Mouse (Mus musculus) heart, postnatal 0 days (tissue): ENCODE measurements around the gene Wnt1.

Source experiments
- CTCF ChIP-seq: IDR thresholded peaks from 2 replicates; pipeline ENCODE4 v1.5.1; 2016; ENCODE audit warnings: antibody characterized with exemption, control low read depth, low read depth
- EP300 ChIP-seq: IDR thresholded peaks from 2 replicates; pipeline ENCODE4 v1.6.1; 2016; ENCODE audit warnings: antibody characterized with exemption, low read depth

DNA sequence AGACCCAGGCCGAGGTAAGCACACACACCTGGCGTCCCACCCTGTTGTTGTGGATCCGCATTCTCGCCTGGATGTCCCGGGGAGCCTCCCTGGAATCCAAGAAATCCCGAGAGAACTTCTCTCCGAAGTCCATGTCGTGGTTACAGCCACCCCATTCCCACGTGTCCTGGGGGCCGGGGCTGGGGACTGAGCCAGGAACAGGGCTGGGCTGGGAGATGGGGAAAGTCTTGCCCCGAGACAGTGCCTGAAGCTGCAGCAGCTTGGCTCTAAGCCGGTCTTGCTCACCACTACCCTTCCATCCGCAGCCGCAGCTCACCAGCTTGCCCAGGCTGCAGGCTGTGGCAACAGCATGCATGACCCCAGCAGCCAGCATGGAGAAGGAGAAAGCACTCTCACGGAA, 15.6 kb upstream of the Wnt1 start:
- TF ChIP-seq CTCF (no peak), EP300 (no peak)
